Mouse (Mus musculus) spleen, adult 2 months (tissue): ENCODE results near the gene Fancl.

ENCODE experiments used
- CTCF ChIP-seq: fragments of 200-500 bp; IDR thresholded peaks from 2 replicates; pipeline ENCODE4 v1.5.1; 2011; ENCODE audit warnings: mild to moderate bottlenecking, inconsistent platforms; ENCODE audit not compliant: insufficient read depth, insufficient read length, insufficient replicate concordance; ENCODE audit errors: extremely low read depth
- POLR2A ChIP-seq: fragments of 200-500 bp; IDR thresholded peaks from 2 replicates; pipeline ENCODE4 v1.6.1; 2011; ENCODE audit warnings: low read depth, low read length, inconsistent platforms

DNA sequence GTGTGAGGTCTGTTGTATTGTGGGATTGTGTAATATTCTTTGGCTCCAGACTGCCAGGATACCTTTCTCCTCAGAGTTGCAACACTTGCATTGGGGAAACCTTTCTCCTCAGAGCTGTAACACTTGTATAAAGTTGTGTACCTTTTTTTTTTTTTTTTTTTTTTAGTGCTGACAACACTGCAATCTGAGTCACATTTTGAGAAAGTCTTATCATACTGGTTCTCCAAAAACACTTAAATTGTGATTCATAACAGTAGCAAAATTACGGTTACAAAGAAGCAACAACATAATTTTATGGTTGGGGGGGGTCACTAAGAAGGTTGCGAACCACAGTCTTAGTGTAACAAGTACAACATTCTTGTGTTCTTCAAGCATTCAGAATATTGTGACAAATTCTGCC is at the start of gene Fancl:
- no peak for TF ChIP-seq CTCF
- TF ChIP-seq POLR2A = no peak
